Mouse (Mus musculus): Measurements from ENCODE around the gene Ccdc175.

Gene Ccdc175

DNA sequence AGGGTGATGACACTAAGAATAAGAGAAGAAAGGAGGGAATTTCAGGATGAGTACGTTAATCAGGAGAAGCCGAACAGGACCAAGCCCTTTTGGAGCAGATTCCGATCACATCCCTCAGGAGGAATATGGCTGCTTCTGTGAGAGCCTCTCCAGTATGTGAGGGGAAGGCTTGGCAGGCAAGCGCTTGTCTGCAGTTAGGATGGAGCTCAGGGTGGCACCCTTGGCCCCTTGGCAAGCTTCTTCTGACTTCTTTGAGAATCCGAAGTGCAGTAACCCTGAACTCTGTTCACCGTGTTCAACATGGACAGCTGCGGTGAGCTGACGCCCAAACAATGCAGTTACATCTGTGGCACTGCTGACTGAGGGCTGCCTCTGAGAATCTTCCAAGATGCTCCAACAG lies 87.9 kb downstream of the Ccdc175 start:
- DNase-seq = no peak

DNA sequence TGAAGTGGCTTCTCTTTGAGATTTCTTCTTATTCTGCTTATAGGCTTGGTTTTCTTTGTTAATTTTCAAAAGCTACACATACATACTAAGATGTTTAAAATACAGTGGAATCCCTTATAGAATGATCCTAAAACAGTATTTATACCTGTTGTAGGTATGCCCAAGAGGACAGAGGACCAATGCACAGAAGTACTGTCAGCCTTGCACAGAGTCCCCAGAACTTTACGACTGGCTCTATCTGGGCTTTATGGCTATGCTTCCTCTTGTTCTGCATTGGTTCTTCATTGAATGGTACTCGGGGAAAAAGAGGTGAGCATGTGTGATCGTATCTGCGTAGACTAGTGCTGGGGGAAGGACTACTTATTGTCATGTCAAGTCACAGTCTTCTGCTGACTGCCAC lies 95.0 kb downstream of the Ccdc175 start:
- no peak for DNase-seq

DNA sequence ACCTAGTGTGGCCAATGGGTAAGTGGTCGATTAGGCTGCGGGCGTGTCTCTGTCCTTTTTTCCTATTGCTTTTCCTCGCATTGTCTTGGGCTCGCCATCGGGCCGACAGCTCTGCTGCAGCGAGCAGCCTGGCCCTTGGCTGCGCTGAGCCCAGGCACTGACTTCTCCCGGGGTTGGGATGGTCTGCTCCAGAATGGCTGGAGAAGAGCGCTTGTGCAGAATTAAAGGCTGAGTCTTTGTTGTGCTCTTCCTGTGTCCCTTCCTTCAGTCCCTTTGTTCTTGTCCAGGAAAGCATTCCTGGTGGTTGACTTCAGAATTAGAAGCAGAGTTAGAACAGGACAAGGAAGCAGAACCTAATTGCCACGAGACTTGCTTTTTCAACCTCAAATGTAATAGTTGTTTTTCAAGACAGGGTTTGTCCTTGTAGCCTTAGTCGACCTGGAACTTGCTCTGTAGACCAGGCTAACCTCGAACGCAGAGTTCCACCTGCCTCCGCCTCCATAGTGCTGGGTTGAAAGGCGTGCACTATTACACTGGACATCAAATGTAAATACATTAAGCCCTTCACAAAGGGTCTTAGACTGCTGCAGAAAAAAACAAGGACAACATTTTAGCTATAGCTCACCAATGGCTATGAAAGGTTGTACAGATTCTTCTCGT lies 98.5 kb downstream of the Ccdc175 start:
- DNase-seq = peak; percentile 52

DNA sequence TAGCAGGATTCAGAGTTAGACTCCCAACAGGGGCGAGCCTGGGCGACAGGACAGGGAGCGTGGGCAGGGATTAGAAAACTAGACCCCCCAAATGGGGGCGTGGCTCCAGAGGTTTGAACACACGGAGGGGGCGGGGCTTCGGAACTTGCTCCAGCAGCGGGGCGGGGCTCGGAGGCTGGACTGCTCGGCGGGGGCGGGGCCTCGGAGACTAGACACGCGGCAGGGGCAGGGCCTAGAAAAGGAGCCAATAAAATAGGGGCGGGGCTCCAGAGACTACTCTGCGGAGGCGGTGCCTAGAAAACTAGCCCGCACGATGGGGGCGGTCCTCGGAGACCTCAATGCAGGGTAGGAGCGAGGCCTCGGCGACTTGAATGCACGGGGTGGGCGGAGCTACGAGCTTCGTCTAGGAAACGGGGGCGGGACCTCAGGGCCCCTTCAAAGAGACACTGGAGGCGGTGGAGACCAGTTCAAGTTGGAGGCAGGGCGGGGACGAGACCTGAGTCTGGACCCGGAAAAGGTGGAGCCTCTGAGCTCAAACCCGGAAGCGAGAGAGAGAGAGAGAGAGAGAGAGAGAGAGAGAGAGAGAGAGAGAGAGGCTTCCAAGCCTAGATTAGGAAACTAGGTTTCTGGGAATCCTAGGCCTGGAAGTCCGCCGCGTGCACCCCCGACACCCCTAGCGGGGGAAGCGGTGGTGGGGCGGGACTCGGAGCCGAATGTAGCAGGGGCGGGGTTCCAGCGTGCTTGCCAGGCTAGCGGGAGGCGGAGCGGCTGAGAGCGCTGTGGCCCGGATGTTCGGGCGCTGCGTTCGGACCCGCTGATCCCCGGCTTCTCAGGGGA lies 99.3 kb downstream of the Ccdc175 start, which contains the start of the genes L3hypdh and Jkamp:
TSS of gene L3hypdh (minus strand) at position 111 of the 837 bp plus-strand sequence.
TSS of gene Jkamp (plus strand) at position 261 of the 837 bp plus-strand sequence.
- DNase-seq = peak; percentile 100

DNA sequence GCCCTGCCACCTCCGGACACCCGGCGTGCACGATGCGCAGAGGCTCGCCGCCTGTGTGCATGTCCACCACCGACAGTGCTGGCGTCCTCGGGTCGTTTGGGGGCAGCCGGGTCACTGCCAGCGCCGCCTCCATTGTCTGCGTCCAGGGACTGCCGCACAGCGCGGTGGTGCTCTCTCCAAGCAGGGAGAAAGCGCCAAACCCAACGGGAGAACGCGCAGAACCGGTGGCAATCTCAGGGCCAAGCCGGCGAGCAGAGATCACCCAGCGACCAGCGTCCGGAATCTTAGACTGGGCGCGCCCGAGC lies 99.9 kb downstream of the Ccdc175 start:
- DNase-seq = no peak

DNA sequence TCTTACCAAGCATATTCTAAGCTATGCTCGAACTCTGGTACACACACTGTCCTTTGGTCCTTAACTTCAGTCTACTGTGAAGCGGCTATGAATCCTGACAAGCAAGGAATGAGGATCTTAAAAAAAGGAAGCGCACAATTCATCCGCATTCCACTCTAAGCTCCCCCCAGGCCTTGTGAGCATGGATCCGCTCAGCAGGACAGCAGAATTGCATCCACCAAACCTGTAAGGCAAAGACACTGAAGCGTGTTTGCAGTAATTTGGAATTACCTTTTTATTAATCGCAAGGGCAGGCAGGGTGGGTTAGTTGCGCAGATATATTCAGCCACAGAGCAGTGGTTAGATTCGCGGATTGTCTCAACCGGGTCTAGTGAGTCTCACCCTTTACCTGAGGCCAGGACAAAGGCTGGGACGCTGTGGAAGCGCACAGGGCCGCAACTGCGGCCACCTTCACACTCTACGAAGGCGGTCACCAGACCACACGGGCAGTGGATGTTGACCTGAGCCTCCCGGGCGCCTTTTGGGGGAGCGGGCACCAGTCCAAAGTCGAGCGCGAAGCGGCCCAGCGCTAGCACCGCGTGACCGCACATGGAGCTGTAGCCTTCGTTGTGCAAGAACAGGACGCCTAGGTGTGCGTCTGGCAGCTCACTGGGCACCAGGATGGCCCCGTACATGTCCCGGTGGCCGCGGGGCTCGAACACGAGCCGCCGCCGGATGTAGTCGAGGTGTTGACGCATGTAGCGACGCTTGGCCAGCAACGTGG lies 100.4 kb downstream of the Ccdc175 start:
- peak; percentile 64 for DNase-seq

DNA sequence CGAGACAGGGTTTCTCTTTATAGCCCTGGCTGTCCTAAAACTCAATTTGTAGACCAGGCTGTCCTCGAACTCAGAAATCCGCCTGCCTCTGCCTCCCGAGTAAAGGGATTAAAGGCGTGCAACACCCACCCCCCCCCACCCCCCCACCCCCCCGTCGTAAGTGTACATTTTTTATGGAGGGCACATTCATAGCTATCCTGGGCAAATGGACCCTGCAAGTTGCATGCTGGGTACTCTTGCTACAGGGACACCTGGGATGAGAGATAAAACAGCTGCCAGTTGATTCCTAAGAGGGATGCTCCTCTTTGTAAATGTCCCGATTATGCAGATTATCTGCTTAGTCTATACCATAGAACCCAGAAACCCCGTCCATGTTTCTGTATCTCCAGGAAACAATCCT lies 101.6 kb downstream of the Ccdc175 start:
- no peak for DNase-seq

DNA sequence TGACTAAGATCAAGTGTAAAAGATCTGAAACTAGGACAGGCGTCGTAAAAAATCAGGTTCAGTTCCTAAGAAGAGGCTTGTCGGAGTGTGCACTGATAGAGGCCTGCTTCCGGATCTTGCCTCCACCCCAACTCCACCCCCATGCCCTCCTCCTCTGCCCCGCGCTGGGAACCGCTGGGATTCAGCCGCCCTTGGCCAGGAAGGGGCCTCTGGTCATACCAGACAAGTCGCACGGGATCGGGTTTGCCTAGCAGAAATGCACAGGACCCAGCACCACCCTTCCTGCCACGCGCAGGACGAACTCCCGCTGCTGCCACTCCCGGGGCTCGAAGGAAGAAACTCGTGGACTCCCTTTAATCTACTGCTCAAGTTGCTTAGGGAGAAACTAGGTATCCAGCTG lies 102.5 kb downstream of the Ccdc175 start:
- DNase-seq = peak; percentile 48

DNA sequence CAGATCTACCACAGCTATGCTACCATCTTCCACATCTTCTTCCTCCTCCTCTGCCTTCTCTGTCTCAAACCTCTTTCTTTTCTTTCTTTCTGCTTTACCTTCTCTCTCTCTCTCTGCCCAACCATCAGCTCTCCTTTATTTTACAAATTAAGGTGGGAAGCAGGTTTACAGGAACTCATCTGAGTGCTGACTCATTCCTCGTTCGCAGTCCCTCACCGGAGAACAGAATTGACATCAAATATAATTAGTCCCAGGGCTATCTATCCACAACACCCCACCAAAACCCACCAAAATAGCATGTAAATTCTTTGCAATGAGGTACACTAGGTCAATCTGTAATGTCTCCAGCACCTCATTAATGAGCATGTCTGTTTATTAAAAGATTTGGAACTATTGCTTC lies 102.9 kb downstream of the Ccdc175 start:
- no peak for DNase-seq

DNA sequence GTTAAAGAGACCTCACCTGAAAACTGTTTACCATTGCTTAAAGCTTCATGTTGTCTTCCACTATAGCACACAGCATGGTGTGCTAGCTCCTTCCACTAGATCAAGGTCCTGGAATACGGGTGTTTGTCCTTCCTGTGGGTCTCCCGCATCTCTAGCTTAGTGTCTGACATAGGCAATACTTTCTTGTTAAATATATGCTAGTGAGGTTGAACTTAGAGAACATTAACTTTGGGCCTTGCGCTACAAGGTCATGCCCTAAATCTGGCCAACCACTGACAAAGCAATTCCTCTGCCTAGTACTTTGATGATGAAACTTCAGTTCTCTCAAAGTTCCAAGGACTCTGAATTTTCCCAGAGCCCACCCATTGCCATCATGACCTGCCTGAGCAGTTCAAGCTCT lies 106.6 kb downstream of the Ccdc175 start:
- no peak for DNase-seq

DNA sequence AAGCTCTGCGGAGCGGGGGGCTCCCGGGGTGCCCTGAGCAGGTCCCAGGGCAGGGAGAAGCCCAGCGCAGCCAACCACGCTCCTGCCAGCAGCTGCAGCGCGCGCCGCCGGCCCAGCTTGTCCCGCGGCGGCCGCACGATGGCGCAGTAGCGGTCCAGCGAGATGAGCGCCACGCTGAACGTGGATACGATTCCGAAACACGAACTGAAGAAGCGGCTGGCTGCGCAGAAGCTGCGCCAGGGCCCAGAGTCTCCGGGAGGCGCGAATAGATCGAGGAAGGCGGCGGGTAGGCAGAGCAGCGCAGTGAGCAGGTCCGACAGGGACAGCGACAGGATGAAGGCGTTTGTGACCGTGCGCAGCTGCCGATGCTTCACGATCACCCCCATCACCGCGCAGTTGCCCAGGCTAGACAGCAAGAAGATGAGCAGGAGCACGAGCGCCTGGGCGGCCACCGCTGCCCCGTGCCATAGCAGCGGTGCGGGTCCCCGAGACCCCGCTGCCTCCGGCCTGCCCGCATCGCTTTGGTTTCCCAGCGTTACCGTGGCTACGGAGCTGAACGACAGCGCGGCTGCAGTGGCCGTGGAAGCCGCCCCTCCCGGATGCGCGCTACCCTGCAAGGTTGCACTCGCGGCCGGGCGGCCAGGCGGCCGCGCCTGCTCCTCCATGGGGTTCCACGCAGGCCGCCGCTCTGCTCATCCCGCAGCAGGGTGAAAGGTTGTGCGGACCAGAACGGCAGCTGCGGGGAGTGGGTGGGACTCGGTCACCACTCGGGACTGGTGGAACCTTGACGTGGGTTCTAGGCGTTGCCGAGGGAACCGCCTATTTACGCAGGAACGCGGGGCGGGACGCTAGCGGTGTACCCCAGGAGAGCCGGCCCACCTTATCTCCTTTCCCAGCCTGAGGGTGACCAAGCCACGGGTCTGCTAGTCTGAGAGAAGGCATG lies 114.2 kb downstream of the Ccdc175 start, which contains the start of gene Gpr135:
TSS of gene Gpr135 (minus strand) at position 799 of the 943 bp plus-strand sequence.
- peak; percentile 92 for DNase-seq

DNA sequence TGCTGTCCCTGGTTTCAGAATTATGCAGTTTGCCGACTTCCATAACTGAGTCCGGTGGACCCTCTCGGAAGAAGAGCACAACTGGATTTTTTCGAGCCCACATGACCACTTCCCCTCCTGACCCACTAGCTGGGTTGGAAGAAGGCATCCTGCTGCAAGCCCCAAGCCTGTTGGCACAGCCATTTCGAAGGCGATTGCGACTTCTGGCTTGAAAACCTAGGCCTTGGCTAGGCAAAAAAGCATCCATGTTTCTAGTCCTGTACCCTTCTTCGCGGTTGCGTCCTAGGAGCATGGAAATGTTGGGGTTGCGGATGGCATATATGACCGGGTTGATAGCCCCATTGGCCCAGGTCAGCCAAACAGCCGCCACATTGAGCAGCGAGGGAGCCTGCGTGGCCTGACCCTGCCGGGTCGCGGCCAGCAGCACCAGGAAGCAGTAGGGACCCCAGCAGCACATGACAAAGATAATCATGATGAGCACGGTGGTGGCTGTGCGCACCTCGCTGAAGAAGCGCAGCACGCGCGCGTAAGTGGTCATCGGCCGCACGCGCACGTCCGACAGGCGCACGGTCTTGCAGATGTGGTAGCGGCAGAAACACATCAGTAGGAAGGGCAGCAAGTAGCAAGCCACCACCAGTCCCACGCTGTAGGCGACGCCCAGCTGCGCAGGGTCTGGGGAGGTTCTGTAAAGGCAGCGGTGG lies 115.1 kb downstream of the Ccdc175 start:
- peak; percentile 77 for DNase-seq

DNA sequence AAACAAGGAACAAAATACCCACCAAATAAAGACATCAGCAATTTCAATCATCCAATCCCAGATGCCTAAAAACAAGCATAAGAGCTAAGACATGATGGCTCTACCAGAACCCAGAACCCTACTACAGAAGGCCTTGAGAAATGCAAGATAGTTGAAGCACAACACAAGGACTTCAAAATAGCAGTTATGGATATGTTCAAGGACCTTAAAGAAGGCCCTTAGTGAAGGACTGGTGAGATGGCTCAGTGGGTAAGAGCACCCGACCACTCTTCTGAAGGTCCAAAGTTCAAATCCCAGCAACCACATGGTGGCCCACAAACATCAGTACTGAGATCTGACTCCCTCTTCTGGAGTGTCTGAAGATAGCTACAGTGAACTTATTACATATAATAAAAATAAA lies 127.0 kb downstream of the Ccdc175 start:
- DNase-seq = no peak

DNA sequence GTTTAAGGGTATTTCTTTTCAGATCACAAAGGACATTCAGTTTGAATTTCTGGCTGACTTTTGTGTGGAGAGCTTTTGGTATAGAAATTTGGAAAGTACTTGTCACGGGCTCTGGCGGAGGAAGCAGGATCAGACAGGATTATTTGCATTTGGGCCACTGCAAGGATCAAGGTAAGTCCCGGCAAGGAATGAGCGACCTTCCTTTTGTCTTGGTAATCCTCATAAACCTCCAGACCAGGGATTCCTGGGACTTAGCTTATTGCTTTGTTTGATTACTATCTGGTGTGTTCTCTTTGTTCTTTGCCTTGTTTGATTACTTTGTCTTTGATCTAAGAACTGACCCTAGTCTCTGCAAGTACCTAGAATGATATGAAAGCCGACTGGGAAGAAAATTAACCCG lies 131.0 kb downstream of the Ccdc175 start:
- DNase-seq = no peak

DNA sequence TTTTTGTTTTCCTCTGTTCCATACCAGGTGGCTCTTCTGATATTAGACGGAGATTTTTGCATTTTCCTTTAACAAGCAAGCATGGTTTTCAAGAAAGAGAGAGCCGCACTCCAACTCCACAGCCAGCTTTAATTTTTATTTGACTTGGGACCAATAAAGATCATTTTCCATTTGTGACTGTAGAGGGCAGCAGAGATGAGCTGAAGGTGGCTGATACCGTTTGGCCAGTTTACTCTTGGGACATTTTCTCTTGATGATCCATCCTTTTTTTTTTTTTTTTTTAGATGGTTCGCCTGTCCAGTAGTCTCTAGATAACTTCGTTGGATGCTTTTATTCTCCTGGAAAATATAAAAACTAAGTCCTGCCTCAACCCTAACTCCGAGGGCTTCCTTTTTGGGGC lies 131.5 kb downstream of the Ccdc175 start:
- DNase-seq = peak; percentile 56

DNA sequence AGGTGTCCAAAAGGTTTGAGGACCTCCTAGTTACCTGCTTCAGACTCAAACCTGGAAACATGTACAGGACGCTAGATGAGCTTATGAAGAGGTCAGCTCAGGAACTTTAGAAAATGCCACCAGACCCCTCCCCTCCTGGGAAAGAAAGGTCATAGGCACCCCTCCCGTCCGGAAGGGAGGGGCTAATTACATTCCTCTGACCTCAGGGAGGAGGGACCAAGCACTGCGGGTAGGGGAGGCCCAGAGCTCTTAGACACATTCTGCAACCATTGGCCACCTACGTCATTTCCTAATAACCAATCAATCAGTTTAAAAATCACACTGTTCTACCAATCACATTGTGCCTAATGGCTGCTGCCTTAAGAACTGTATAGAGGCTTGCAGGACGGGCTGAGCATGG lies 132.3 kb downstream of the Ccdc175 start:
- DNase-seq = no peak
